ENCODE assay signal across 14 mouse cellular contexts in genomic region chr16:35457011-35457419, GRCm38 (mm10). TPM values are rescaled to one million over a fixed set of nuclear protein-coding genes. Genes with fewer than 3 reads are reported as not detected.
DNase-seq lines count a peak whose midpoint lies in the region.
"Had no signal": no experiment of that assay in that cellular context is flagged by ENCODE, and none has a peak within 500 bp of the region (broad histone marks: within the 10 kb centered on the region; RNA-seq: fewer than 3 reads in every experiment).

No protein-coding gene starts in this region.

- peak; percentile 13 to 15 for DNase-seq in kidney, adult 8-10 months
- DNase-seq in kidney, postnatal 10 days, result no peak
- peak; percentile 59 to 72 for DNase-seq in right cerebral cortex, postnatal 10 days (ENCODE audit: low spot score in 2 of 2)
- DNase-seq in right cerebral cortex, postnatal 25 days, result no peak
- peak; percentile 61 to 72 for DNase-seq in cerebellum, postnatal 10 days
- peak; percentile 44 to 47 for DNase-seq in layer of hippocampus, postnatal 36 days
- DNase-seq in thymus, postnatal 4 days, result no peak
- DNase-seq in lung, adult 18-20 months, result no peak
- DNase-seq: adrenal gland, postnatal 25 days; embryo, embryonic 11 days; heart, postnatal 14 days; lung, postnatal 4 days; right cerebral cortex, postnatal 4 days; thymus, postnatal 36 days had no signal

RNA-seq across cellular contexts. Expression of gene Pdia5, which starts 33.7 kb away (rescaled TPM):
- 1 to 10 TPM; 3.1 to 4.7 TPM for total RNA-seq in layer of hippocampus, postnatal 36 days (2021)

Comparison
In these comparisons a context has a peak if more than half of its experiments do, and no peak if none do; other contexts are left out.
1. DNase-seq: peak in kidney, adult 8-10 months (2 of 2), right cerebral cortex, postnatal 10 days (2 of 2), cerebellum, postnatal 10 days (2 of 2) and layer of hippocampus, postnatal 36 days (2 of 2); none in kidney, postnatal 10 days (single experiment), right cerebral cortex, postnatal 25 days (single experiment), thymus, postnatal 4 days (single experiment) and lung, adult 18-20 months (0 of 2).